20 mouse cellular contexts compared by ENCODE assay signal in genomic region chr6:17198876-17199275, GRCm38 (mm10).
DNase-seq lines count a peak whose midpoint lies in the region; ATAC-seq and TF ChIP-seq lines count a peak whose summit lies in the region.
"Had no signal": no experiment of that assay in that cellular context is flagged by ENCODE, and none has a peak within 500 bp of the region (broad histone marks: within the 10 kb centered on the region; RNA-seq: fewer than 3 reads in every experiment).

No protein-coding gene starts in this region.

- H3K9me3 ChIP-seq in lung, embryonic 16.5 days (ENCODE audit: control insufficient read depth, low read length) = no peaks in the 10 kb centered on the region
- H3K9me3 ChIP-seq in forebrain, embryonic 16.5 days (ENCODE audit: control insufficient read depth, low read length) = no peaks in the 10 kb centered on the region
- no peaks in the 10 kb centered on the region for H3K9me3 ChIP-seq in stomach, embryonic 16.5 days (replicated peaks; ENCODE audit: control insufficient read depth, low read length)
- H3K9me3 ChIP-seq: hindbrain, embryonic 15.5 days; limb, embryonic 12.5 days; liver, embryonic 13.5 days; lung, embryonic 15.5 days; megakaryocyte, embryonic 14.5 days had no signal

- H3K27me3 ChIP-seq in heart, adult 2 months (ENCODE audit: control insufficient read depth, insufficient read depth, low read length) = 0 out of 2 replicates have a peak, but pooled peaks cover 2% of the 10 kb centered on the region
- no peaks in the 10 kb centered on the region for H3K27me3 ChIP-seq in lung, embryonic 16.5 days (ENCODE audit: control insufficient read depth, insufficient read depth, low read depth, low read length)
- H3K27me3 ChIP-seq in forebrain, embryonic 16.5 days (replicated peaks; ENCODE audit: control insufficient read depth, insufficient read depth, low read length) = no peaks in the 10 kb centered on the region
- H3K27me3 ChIP-seq in stomach, embryonic 16.5 days (ENCODE audit: control insufficient read depth, insufficient read depth, low read length) = no peaks in the 10 kb centered on the region
- H3K27me3 ChIP-seq: hindbrain, embryonic 15.5 days; limb, embryonic 12.5 days; liver, embryonic 13.5 days; lung, embryonic 15.5 days; Patski had no signal

- no peaks in the 10 kb centered on the region for H3K79me2 ChIP-seq in heart, adult 2 months (replicated peaks; ENCODE audit: control insufficient read depth, insufficient read depth, low read length)

- no peak for DNase-seq in heart, adult 2 months
- DNase-seq in heart, adult 8-10 months (ENCODE audit: low spot score) = no peak
- no peak for DNase-seq in lung, postnatal 25 days (ENCODE audit: low spot score)
- no peak for DNase-seq in spleen, adult 12 weeks (ENCODE audit: low spot score)
- DNase-seq: adrenal gland, postnatal 14 days; cerebellum, adult 9-11 months; kidney, adult 11 months; liver, embryonic 13.5 days; right cerebral cortex, adult 18-20 months; thymus, adult 2 months had no signal

- no peak for TF ChIP-seq CTCF in heart, adult 2 months (IDR thresholded peaks at IDR 0.05)

- peaks cover 3% of the 10 kb centered on the region for H3K4me1 ChIP-seq in heart, adult 2 months (ENCODE audit: control insufficient read depth, insufficient read depth, low read length)
- no peaks in the 10 kb centered on the region for H3K4me1 ChIP-seq in lung, embryonic 16.5 days (replicated peaks; ENCODE audit: control insufficient read depth, insufficient read depth, low read length)
- H3K4me1 ChIP-seq in forebrain, embryonic 16.5 days (replicated peaks; ENCODE audit: control insufficient read depth, insufficient read depth, low read length) = 0 out of 2 replicates have a peak, but pooled peaks cover 5% of the 10 kb centered on the region
- H3K4me1 ChIP-seq in stomach, embryonic 16.5 days (ENCODE audit: control insufficient read depth, insufficient read depth, low read length) = 0 out of 2 replicates have a peak, but pooled peaks cover 6% of the 10 kb centered on the region
- H3K4me1 ChIP-seq: hindbrain, embryonic 15.5 days; limb, embryonic 12.5 days; liver, embryonic 13.5 days; lung, embryonic 15.5 days had no signal

- peak overlapping the region; percentile 56 for H3K9ac ChIP-seq in heart, adult 2 months (ENCODE audit: low read depth, low read length)
- H3K9ac ChIP-seq in lung, embryonic 16.5 days (ENCODE audit: low read length) = no peak overlapping the region
- no peak overlapping the region for H3K9ac ChIP-seq in forebrain, embryonic 16.5 days (replicated peaks; ENCODE audit: low read depth, low read length)
- H3K9ac ChIP-seq in stomach, embryonic 16.5 days (ENCODE audit: low read length) = 0 out of 2 replicates have a peak overlapping the region, but pooled peaks have one; percentile 26
- H3K9ac ChIP-seq: hindbrain, embryonic 15.5 days; limb, embryonic 12.5 days; liver, embryonic 13.5 days; lung, embryonic 15.5 days had no signal

- H3K36me3 ChIP-seq in heart, adult 2 months (ENCODE audit: control insufficient read depth, insufficient read depth, low read length) = peaks cover 4% of the 10 kb centered on the region; the same call in 1 of the 2 replicates
- H3K36me3 ChIP-seq in lung, embryonic 16.5 days (ENCODE audit: control insufficient read depth, insufficient read depth, low read length) = no peaks in the 10 kb centered on the region
- no peaks in the 10 kb centered on the region for H3K36me3 ChIP-seq in forebrain, embryonic 16.5 days (ENCODE audit: control insufficient read depth, insufficient read depth)
- no peaks in the 10 kb centered on the region for H3K36me3 ChIP-seq in stomach, embryonic 16.5 days (ENCODE audit: control insufficient read depth, insufficient read depth, low read length)
- H3K36me3 ChIP-seq: hindbrain, embryonic 15.5 days; limb, embryonic 12.5 days; liver, embryonic 13.5 days; lung, embryonic 15.5 days had no signal

- no peak for ATAC-seq in lung, embryonic 16.5 days (ENCODE audit: low read depth)
- ATAC-seq in forebrain, embryonic 16.5 days = peak; percentile 65
- ATAC-seq in stomach, embryonic 16.5 days (ENCODE audit: insufficient read depth, low FRiP score) = no peak
- ATAC-seq: activated CD4-positive, CD25-positive, alpha-beta regulatory T cell, adult 4 months; midbrain, embryonic 16.5 days; Patski had no signal

- 0 out of 2 replicates have a peak overlapping the region, but pooled peaks have one; percentile 23 for H3K4me2 ChIP-seq in lung, embryonic 16.5 days (ENCODE audit: low read depth, low read length)
- H3K4me2 ChIP-seq in forebrain, embryonic 16.5 days (ENCODE audit: low read length) = no peak overlapping the region
- no peak overlapping the region for H3K4me2 ChIP-seq in stomach, embryonic 16.5 days (ENCODE audit: low read depth, low read length)
- H3K4me2 ChIP-seq: hindbrain, embryonic 15.5 days; limb, embryonic 12.5 days; liver, embryonic 13.5 days had no signal

- peak overlapping the region; percentile 87 for H3K27ac ChIP-seq in heart, adult 2 months
- H3K27ac ChIP-seq in lung, embryonic 16.5 days (ENCODE audit: low read length) = peak overlapping the region; percentile 71; the same call in 1 of the 2 replicates
- H3K27ac ChIP-seq in forebrain, embryonic 16.5 days (ENCODE audit: low read length) = no peak overlapping the region
- H3K27ac ChIP-seq in stomach, embryonic 16.5 days (ENCODE audit: low read length) = peak overlapping the region; percentile 72; the same call in 1 of the 2 replicates
- H3K27ac ChIP-seq: hindbrain, embryonic 15.5 days; limb, embryonic 12.5 days; liver, embryonic 13.5 days had no signal

- intact Hi-C loops in heart, adult 2 months (cut with DNase I) = loop anchor here (1.0 to 2.0 kb wide), 2 partner anchors 26 to 82 kb away; partner anchors contain the start of gene Cav2

- TF ChIP-seq POLR2A in heart, adult 2 months (IDR thresholded peaks at IDR 0.05; ENCODE audit: insufficient read depth, low read depth, low read length) = peak; percentile 36; the same call in 1 of the 2 replicates

- TF ChIP-seq EP300 in heart, adult 2 months (IDR thresholded peaks at IDR 0.05; ENCODE audit: insufficient read depth, low read depth, low read length) = no peak

- 40% methylated on average over 9 of the region's 9 CpGs for WGBS in heart, adult 2 months
- WGBS in lung, embryonic 16.5 days = 60% methylated on average over 9 of the region's 9 CpGs
- WGBS in forebrain, embryonic 16.5 days = 51% methylated on average over 9 of the region's 9 CpGs
- 59% methylated on average over 9 of the region's 9 CpGs for WGBS in stomach, embryonic 16.5 days

- peak overlapping the region; percentile 16 for H3K4me3 ChIP-seq in heart, adult 2 months
- H3K4me3 ChIP-seq in lung, embryonic 16.5 days (ENCODE audit: low read length) = no peak overlapping the region
- no peak overlapping the region for H3K4me3 ChIP-seq in forebrain, embryonic 16.5 days (replicated peaks; ENCODE audit: low read length)
- no peak overlapping the region for H3K4me3 ChIP-seq in stomach, embryonic 16.5 days (replicated peaks; ENCODE audit: low read length)
- H3K4me3 ChIP-seq: hindbrain, embryonic 15.5 days; limb, embryonic 12.5 days; liver, embryonic 13.5 days; lung, embryonic 15.5 days; megakaryocyte, embryonic 14.5 days had no signal

Comparison
In these comparisons a context has a peak if more than half of its experiments do, and no peak if none do; other contexts are left out.
1. H3K9ac ChIP-seq: peak in heart, adult 2 months (single experiment) and stomach, embryonic 16.5 days (single experiment); none in lung, embryonic 16.5 days (single experiment) and forebrain, embryonic 16.5 days (single experiment).